Mouse (Mus musculus): ENCODE measurements around the gene Ttc6. TPM values are rescaled to one million over a fixed set of nuclear protein-coding genes. Genes with fewer than 3 reads are reported as not detected.
A peak's percentile ranks its signal among the peaks of the same experiment; 100 is the strongest.

The Ttc6 gene
- polyA plus RNA-seq, 1 experiment from 2014 or later: 0.38 TPM

DNA sequence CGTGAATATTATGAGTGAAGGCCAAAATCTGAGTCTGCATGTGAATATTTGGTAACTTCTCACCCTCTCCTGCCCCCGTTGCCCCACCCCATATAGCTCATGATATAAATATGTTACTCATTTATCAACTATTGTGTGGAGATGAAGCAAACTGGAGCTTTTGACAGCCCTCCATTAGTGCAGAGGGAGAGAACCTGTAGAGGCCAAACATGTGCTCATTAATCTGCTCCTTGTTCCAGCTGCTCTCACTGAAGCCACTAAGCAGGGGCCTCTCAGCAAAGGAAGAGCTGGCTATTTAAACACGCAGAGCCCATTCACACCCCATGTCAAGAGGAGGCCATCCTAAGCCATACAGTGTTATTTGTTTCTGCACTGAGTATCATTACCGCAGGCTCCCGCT, 218.0 kb downstream of the Ttc6 start:
- WGBS: 83% methylated on average over 5 of the region's 5 CpGs
- Histone ChIP-seq H3K4me3 (ENCODE audit: low read depth, low read length) (no peak overlapping the region), H3K4me1 (ENCODE audit: control insufficient read depth, insufficient read depth, low read length) (no peaks in the 10 kb centered on the region), H3K4me2 (ENCODE audit: low read depth, low read length) (no peak overlapping the region), H3K27ac (replicated peaks; ENCODE audit: low read depth, low read length) (no peak overlapping the region), H3K9me3 (replicated peaks; ENCODE audit: control insufficient read depth, low read length) (no peaks in the 10 kb centered on the region), H3K9ac (replicated peaks; ENCODE audit: low read length) (no peak overlapping the region), H3K27me3 (ENCODE audit: control insufficient read depth, insufficient read depth, low read length) (no peaks in the 10 kb centered on the region), H3K36me3 (replicated peaks; ENCODE audit: control insufficient read depth, insufficient read depth, low read depth, low read length) (no peaks in the 10 kb centered on the region)
- DNase-seq (ENCODE audit: low spot score): no peak
- ATAC-seq (replicated peaks; ENCODE audit: insufficient number of reproducible peaks, low FRiP score, low TSS enrichment, low read depth): no peak

DNA sequence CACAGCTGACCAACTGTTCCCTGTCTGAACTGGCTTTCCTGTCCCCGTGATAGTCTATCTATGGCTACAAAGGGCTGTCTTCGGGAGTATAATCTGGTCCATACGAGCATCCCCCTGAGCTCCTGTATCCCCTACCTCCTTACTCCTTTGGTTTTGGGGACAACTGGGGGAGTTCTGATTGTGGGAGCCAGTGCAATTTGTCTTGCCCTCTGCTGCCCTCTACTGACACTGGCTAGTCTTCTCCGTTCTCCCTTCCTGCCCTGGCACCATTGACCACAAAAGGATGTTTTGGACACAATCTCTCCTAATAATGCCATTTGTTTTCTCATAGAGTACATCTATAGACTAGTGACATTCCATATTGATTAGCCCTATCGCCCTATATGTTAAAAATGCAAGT, 223.6 kb downstream of the Ttc6 start:
- H3K4me3 ChIP-seq (ENCODE audit: low read depth, low read length): no peak overlapping the region
- H3K9ac ChIP-seq (replicated peaks; ENCODE audit: low read length): no peak overlapping the region
- H3K4me1 ChIP-seq (ENCODE audit: control insufficient read depth, insufficient read depth, low read length): no peaks in the 10 kb centered on the region
- no peaks in the 10 kb centered on the region for H3K27me3 ChIP-seq (ENCODE audit: control insufficient read depth, insufficient read depth, low read length)
- H3K27ac ChIP-seq (replicated peaks; ENCODE audit: low read depth, low read length): no peak overlapping the region
- H3K9me3 ChIP-seq (replicated peaks; ENCODE audit: control insufficient read depth, low read length): no peaks in the 10 kb centered on the region
- WGBS: 24% methylated on average over 5 of the region's 5 CpGs
- ATAC-seq (replicated peaks; ENCODE audit: insufficient number of reproducible peaks, low FRiP score, low TSS enrichment, low read depth) (no peak), DNase-seq (ENCODE audit: low spot score) (peak; percentile 57)
- H3K4me2 ChIP-seq (ENCODE audit: low read depth, low read length): no peak overlapping the region
- no peaks in the 10 kb centered on the region for H3K36me3 ChIP-seq (replicated peaks; ENCODE audit: control insufficient read depth, insufficient read depth, low read depth, low read length)

Other genes starting within 250 kb of the Ttc6 start
- gene Foxa1, start 17.2 kb upstream of the Ttc6 start, polyA plus RNA-seq (2014; fragmentation: Nextera tagmentation; extraction: Ambion mirVana): 1.5 and 1.9 TPM in 2 replicates

Measured in embryonic facial prominence, embryonic 11.5 days (tissue).